Mouse (Mus musculus) limb, embryonic 10.5 days (tissue): ENCODE results near the gene Rrnad1. TPM values are rescaled to one million over a fixed set of nuclear protein-coding genes. Genes with fewer than 3 reads are reported as not detected.

Experiments
- DNase-seq: peaks from one replicate; pipeline ENCODE4 v3.0.0-alpha.2; 2017; ENCODE audit warnings: low spot score
- H3K27ac ChIP-seq: fragments of 300-500 bp; sonication (generic); 2 replicates; pipeline ENCODE4 v1.5.1; 2016; ENCODE audit warnings: mild to moderate bottlenecking
- H3K27me3 ChIP-seq: fragments of 300-500 bp; sonication (generic); 2 replicates; pipeline ENCODE4 v1.6.1; 2016; ENCODE audit warnings: low read depth, mild to moderate bottlenecking; ENCODE audit not compliant: poor library complexity, severe bottlenecking
- H3K36me3 ChIP-seq: fragments of 300-500 bp; sonication (generic); 2 replicates; pipeline ENCODE4 v1.6.1; 2016; ENCODE audit warnings: mild to moderate bottlenecking, moderate library complexity
- H3K4me1 ChIP-seq: fragments of 300-500 bp; sonication (generic); 2 replicates; pipeline ENCODE4 v1.6.1; 2016
- H3K4me3 ChIP-seq: fragments of 300-500 bp; sonication (generic); 2 replicates; pipeline ENCODE4 v1.5.1; 2016; ENCODE audit warnings: mild to moderate bottlenecking, moderate library complexity
- H3K9me3 ChIP-seq: fragments of 300-500 bp; sonication (generic); replicated peaks from 2 replicates; pipeline ENCODE4 v1.6.1; 2016; ENCODE audit warnings: mild to moderate bottlenecking
- WGBS: fragments of 180-500 bp; shearing (Covaris S2); methylation state at CpG from one replicate; pipeline ENCODE4 v1.1.7; 2016; 5-methylcytosine and 5-hydroxymethylcytosine counted together
- polyA plus RNA-seq: library from polyadenylated mRNA; unstranded; fragments of >200 nt; fragmentation: Nextera tagmentation; extraction: Ambion mirVana; gene quantifications from 2 replicates; pipeline ENCODE4 v1.2.1, GENCODE M21; 2016

Gene Rrnad1
- polyA plus RNA-seq, 1 experiment from 2014 or later, result 21.7 TPM

DNA sequence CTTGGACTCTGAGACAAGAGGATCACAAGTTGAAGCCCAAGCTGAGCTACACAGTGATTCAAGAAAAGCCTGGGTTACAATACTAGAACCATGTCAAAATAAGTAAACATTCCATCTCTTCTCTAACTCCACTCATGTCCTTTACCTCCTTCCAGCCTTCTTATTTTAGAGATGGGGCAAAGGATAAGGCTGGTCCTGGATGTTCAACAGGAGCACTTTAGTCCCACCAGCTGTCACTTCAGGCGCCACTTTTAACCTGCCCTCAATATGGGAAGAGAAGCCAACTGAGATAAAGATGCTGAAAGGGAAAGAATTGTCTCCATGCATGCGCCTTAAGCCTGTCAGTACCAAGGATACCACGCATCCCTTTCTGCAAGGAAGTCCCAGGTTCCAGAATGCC, 46.2 kb downstream of the Rrnad1 start:
- Histone ChIP-seq H3K36me3 (peaks cover 38% of the 10 kb centered on the region), H3K9me3 (no peaks in the 10 kb centered on the region), H3K27ac (peak overlapping the region; percentile 95), H3K4me3 (peak overlapping the region; percentile 99), H3K4me1 (peaks cover 21% of the 10 kb centered on the region), H3K27me3 (no peaks in the 10 kb centered on the region)
- WGBS, result 5% methylated on average over 3 of the region's 3 CpGs
- peak; percentile 40 for DNase-seq

DNA sequence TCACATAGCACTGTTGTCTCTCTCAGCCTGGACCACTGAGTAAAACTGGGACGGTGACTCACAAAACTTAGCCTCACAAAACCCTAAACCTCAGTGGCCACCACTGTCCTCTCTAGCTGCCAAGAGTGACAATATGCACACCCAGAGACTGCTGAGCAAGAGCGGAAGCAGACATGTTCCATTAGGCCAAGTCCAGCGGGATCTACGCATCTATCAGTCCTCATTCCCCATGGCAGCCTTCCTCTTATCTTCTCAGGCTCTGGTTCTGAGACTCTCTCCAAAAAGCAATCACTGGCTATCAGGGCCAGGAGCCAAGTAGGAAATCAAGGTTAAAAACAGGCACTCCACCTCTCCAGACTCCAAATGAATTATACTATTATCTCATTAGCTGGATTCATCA, 52.8 kb downstream of the Rrnad1 start:
- no peak overlapping the region for H3K27ac ChIP-seq
- WGBS, result 96% methylated on average over 4 of the region's 4 CpGs
- H3K4me1 ChIP-seq, result no peaks in the 10 kb centered on the region
- H3K36me3 ChIP-seq, result peaks cover 92% of the 10 kb centered on the region
- no peak for DNase-seq
- no peaks in the 10 kb centered on the region for H3K27me3 ChIP-seq
- H3K9me3 ChIP-seq, result no peaks in the 10 kb centered on the region
- H3K4me3 ChIP-seq, result no peak overlapping the region

Other genes starting within 250 kb of the Rrnad1 start
- 0.31 and 0.43 TPM in 2 replicates for gene Lrrc71, start 182.1 kb downstream of the Rrnad1 start, polyA plus RNA-seq
- gene Ntrk1, start 135.6 kb downstream of the Rrnad1 start, polyA plus RNA-seq, result 0.28 and 0.29 TPM in 2 replicates
- 0.05 and 0.16 TPM in 2 replicates for gene Insrr, start 133.8 kb downstream of the Rrnad1 start, polyA plus RNA-seq
- gene Pear1, start 106.4 kb downstream of the Rrnad1 start, polyA plus RNA-seq, result 13.8 and 17.7 TPM in 2 replicates
- 0.13 TPM in 1 of 2 replicates, not detected in the other for gene Sh2d2a, start 84.0 kb downstream of the Rrnad1 start, polyA plus RNA-seq
- 17.5 and 20.5 TPM in 2 replicates for gene Prcc, start 45.1 kb downstream of the Rrnad1 start, polyA plus RNA-seq
- gene Hdgf, start 24.4 kb downstream of the Rrnad1 start, polyA plus RNA-seq, result 272 and 313 TPM in 2 replicates
- 75.0 and 81.3 TPM in 2 replicates for gene Mrpl24, start 11.2 kb downstream of the Rrnad1 start, polyA plus RNA-seq
- 84.8 and 86.0 TPM in 2 replicates for gene Isg20l2, start 403 bp downstream of the Rrnad1 start, polyA plus RNA-seq
- 944 and 1,066 TPM in 2 replicates for gene Crabp2, start 17.9 kb upstream of the Rrnad1 start, polyA plus RNA-seq
- 13.5 and 14.6 TPM in 2 replicates for gene Nes, start 40.4 kb upstream of the Rrnad1 start, polyA plus RNA-seq
- not detected in 2 replicates for gene Bcan, start 69.5 kb upstream of the Rrnad1 start, polyA plus RNA-seq
- gene Hapln2, start 96.9 kb upstream of the Rrnad1 start, polyA plus RNA-seq, result 0.06 TPM in 1 of 2 replicates, not detected in the other
- 42.4 and 53.4 TPM in 2 replicates for gene Gpatch4, start 112.4 kb upstream of the Rrnad1 start, polyA plus RNA-seq
- 132 and 148 TPM in 2 replicates for gene Naxe, start 127.8 kb upstream of the Rrnad1 start, polyA plus RNA-seq
- not detected in 2 replicates for gene Ttc24, start 147.6 kb upstream of the Rrnad1 start, polyA plus RNA-seq
- 23.1 and 26.7 TPM in 2 replicates for gene Iqgap3, start 151.3 kb upstream of the Rrnad1 start, polyA plus RNA-seq
- 12.3 and 14.0 TPM in 2 replicates for gene Mef2d, start 211.7 kb upstream of the Rrnad1 start, polyA plus RNA-seq